Mouse (Mus musculus): Measurements from ENCODE around the gene Nuak2.
A peak's percentile ranks its signal among the peaks of the same experiment; 100 is the strongest.

Gene Nuak2

DNA sequence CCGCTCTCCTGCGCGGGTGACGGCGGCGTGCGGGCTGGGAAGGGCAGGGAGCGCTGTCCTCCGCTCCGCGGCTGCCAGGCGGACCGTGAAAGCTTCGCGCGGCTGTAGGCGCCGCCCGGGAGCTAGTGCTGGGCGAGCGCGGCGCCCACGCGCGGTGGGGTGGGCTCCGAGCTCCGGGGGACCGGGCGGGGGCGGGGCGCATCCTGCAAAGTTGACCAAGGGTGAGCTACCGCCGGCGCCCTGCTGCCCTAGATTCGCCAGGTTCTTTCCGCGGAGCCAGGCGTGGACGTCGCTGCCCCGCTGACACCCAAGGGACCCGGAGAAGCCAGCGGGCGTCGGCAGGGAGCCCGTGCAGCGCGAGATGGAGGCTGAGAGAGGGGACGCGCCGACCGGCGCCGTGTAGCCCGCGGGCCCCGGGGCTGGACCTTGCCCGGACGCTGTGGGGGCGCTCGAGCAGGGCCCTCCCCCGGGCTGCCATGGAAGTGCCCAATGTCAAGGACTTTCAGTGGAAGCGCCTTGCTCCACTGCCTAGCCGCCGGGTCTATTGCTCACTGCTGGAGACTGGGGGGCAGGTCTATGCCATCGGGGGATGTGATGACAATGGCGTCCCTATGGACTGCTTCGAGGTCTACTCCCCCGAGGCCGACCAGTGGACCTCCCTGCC, 17.0 kb upstream of the Nuak2 start:
- DNase-seq (ENCODE audit: low spot score in 2 of 2): peak in 1 of 2 experiments; percentile 42

DNA sequence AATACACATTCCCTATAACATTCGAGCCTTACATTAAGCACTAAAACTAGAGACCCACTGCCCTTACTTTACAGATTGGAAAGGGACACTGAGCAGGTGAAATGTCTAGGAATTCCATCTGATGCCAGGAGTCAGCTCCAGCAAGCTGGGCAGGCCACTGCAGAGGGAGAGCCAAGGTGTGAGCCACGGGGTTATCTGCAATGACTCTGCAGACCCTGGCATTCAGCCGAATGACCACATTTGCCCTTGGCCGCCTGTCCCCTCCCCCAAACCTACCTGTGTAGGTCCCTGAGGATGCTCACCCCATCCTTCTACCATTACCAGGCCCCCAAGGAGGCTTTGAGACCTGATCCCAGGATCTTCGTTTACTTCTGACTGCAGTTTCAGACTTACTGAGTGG, 16.2 kb upstream of the Nuak2 start:
- no peak for DNase-seq (ENCODE audit: low spot score in 2 of 2)

DNA sequence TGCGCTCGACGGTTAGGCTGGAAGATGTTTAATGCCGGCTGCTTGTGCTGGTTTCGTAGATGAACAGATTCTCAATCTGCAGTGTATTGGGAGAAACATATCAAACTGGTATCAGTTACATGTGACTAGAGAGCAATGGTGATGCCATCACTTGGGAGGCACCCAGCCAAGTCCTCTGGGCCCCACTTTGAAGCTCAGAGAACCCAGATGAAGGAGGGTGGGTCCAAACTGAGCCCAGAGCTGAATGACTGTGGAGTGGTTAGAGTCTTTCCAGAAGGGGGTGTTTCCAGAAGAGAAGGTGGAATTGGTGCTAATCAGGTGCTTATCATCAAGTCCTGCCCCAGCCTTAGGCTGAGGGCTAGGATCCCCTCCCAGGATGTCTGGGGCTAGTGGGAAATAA, 14.7 kb upstream of the Nuak2 start:
- DNase-seq (ENCODE audit: low spot score in 2 of 2): no peak

DNA sequence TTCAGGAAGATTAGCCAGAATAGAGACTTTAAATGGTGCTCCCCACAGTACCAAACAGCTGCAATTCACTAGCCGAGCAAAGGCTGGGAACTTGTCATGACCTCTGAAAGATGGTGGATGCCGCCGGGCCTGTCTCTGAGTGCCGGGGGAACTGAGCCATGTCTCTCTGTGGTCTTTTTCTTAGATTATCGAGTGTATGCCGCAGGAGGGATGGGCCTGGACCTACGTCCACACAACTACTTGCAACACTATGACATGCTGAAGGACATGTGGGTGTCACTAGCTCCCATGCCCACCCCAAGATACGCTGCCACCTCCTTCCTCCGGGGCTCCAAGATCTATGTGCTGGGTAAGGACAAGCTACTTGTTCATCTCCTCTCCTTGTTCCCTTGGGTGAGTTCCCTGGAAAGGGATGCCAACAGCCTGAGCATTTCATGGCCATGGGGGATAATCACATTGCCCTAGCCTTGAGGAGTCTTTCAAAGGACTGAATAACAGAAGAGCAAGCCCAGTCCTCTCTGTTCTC, 13.5 kb upstream of the Nuak2 start:
- DNase-seq (ENCODE audit: low spot score in 2 of 2): no peak

DNA sequence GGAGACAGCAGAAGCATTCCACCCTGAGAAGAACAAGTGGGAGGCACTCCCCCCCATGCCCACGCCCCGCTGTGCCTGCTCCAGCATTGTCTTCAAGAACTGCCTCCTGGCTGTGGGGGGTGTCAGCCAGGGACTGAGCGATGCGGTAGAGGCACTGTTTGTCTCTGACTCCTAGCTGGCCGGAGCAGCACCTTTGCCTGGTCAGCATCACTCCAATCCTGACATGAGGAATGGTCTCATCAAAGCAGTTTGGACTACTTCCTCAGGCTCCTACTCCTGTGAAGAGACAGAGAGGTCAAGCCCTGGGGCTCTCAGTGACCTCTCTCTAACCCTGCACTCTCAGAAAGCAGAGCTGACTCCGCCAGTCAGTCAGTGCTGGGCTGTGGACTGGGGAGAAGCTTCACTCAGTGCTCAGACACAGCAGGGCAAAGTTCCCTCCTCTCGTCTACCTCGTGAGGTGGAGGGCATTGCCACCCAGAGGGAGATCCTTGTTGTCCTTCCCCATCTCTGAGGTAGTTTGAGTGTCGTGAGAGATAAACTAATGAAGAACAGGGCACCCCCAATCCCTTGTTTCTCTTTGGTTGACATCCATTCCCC, 11.2 kb upstream of the Nuak2 start:
- DNase-seq (ENCODE audit: low spot score in 2 of 2): no peak

DNA sequence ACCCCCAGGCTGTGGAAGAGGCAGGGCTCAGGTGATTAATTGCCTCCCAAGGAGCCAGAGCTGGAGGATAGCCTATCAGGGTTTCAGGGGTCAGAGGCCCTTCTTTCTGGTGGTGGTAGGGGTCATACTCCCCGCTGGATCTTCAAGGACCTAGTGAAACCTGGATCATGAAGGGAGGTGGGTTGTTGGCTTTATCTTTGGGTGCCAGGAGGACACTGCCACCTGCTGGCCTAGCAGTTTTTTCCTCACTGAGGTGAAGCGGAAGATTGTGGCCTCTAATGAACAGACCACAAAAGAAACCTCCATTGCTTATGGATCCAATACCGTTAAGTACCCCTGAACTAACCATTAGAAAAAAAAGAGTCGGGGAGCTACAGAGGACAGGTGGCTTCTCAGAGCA, 9.8 kb upstream of the Nuak2 start:
- peak in 1 of 2 experiments; percentile 62 for DNase-seq (ENCODE audit: low spot score in 2 of 2)

DNA sequence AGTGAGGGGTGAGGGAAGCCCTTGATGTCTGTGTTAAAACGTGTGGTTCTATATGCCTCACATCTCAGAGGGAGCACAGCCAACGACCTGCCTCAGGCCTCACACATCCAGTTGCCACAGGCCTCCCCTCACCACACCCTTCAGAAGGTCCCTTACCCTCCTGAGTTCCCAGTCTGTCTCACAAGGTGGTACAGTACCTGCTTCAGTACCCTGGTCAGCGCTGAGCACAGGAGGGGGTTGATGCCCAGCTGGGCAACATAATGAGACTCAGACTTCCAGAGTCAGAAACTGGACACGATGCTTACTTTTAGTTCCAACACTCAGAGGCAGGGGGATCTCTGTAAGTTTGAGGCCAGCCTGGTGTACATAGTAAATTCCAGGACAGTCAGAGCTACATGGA, 9.1 kb upstream of the Nuak2 start:
- no peak for DNase-seq (ENCODE audit: low spot score in 2 of 2)

DNA sequence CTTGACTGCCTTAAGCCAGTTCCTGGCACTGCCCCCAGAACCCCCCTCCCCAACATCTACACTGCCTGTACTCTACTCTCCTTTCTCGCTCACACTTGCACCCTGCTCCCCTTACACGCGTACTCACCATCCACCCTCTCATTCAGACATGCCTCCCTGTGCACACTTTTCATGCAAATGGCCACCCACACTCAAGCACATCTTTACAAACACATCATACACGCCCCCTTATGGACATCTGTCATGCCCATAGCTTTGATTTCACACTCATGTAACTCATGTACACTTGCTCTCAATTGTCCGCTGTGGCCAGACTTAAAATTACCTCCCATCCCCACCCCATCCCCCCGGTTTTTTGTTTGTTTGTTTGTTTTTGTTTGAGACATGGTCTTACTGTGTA, 8.0 kb upstream of the Nuak2 start:
- DNase-seq (ENCODE audit: low spot score in 2 of 2): no peak

DNA sequence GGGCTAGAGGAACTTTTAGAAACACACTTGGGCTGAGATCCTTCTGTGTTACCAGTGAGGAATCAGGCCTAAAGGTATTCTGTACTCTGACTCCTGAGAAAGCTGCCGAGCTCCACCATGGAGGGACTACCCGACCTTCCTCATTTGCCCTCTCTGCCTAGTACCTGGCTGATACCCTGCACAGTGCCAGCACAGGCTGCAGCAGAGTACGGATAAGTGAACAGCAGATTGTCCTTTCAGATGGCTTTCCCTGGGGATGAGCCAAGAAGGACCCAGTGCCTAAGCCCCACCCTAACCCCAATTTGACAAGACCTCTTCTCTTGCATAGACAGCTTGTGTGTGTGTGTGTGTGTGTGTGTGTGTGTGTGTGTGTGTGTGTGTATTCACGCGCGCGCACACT, 7.3 kb upstream of the Nuak2 start:
- no peak for DNase-seq (ENCODE audit: low spot score in 2 of 2)

DNA sequence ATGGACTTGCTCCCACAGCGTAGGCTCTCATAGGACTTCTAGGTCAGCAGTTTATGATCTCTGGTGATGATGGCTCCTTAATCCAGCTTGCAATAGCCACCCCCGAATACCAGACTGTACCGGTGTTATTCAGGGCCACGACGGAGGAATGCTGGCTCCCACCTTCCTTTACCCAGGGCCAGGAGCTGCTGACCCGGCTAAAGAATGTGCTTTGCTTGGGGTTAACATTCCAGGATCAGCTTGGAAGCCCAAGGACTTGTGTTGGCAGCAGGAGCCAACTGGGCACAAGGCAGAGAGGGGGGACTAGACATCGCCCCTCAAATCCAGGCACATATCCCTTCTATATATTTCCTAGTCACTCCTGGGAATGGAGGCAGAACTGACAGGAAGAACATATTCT, 5.2 kb upstream of the Nuak2 start:
- no peak for DNase-seq (ENCODE audit: low spot score in 2 of 2)

DNA sequence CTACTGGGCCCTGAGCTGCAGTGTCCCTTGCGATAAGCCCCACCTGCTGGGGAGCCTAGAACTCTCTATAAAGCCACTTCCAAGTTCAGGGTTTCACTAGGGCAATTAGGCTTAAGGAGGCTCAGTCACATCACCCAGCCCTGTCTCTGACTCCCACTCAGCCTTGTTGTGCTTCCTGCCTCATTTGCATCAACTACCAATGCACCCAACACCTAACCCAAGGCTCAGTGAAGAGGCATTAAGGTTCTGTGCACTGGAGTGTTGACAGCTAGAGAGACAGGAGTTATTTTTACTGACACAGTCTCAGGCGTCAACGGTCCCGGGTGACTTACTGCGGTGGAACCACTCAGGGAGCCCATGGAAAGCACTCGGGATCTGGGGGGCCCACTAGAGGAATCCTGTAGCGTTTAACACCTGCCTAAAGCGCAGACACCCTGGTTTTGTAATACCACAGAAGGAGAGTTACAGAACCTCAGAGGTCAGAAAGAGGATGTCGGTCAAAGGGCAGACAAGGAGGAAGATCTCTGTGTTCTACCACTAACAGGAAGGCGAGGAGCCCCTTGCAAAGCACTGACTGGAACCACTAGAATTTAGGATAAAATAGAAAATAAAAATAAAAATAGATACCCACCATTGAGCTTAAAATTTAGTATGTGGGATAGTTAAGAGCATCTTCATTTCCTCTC, 4.6 kb upstream of the Nuak2 start:
- no peak for DNase-seq (ENCODE audit: low spot score in 2 of 2)

DNA sequence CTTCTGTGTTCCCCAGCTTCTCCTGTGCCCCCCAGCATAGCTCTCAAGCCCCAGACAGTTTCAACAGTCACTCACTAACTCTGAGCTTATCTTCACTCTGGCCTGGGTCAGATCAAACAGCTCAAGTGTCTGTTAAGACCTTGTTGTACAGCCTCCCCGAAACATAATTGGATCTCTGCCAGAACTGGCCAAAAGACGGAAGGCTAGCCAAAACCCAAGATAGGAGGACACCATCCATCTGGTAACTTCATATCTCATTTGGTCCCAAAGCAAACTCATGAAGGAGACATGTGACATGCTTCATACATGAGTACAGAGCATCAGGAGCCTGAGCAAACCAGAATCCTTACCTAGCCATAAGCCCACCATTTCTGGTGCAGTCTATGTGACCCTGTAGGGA, 3.9 kb upstream of the Nuak2 start:
- DNase-seq (ENCODE audit: low spot score in 2 of 2): no peak

DNA sequence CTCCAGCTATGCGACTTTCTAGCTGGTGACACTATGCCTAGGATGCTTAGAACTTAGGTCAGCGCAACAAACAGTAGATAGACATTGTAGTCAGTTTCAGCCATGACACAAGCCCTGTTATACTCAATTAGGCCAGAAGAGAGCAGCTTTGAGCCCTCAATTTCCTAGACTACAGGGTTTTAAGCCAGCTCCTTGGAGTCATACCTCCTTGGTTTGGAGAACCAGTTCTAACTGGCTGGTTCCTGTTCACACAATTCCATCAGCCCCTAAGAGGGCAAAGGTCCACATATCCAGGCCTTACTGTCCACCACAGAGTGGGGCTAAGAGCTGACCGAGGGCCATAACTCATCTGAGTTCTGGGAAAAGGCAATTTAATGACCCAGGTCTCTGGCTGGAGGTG, 3.2 kb upstream of the Nuak2 start:
- peak in 1 of 2 experiments; percentile 67 for DNase-seq (ENCODE audit: low spot score in 2 of 2)

DNA sequence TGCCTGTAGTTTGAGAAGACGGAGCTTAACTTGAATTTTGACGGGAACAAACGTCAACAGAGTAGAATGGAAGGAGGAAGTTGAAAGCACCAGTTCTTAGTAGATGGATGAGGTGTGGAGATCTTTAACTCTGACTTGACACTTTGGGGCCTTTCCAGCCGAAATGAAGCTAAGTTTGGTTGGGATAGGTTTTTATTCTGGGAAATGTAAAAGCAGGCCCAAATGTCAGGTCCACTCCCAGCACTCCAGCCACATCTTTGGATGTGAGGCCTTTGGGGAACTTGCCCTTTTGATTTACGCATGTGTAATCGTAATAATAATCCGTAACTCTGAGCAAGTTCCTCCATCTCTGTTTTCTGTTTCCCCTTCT, 684 bp downstream of the Nuak2 start:
- DNase-seq (ENCODE audit: low spot score in 2 of 2): no peak

DNA sequence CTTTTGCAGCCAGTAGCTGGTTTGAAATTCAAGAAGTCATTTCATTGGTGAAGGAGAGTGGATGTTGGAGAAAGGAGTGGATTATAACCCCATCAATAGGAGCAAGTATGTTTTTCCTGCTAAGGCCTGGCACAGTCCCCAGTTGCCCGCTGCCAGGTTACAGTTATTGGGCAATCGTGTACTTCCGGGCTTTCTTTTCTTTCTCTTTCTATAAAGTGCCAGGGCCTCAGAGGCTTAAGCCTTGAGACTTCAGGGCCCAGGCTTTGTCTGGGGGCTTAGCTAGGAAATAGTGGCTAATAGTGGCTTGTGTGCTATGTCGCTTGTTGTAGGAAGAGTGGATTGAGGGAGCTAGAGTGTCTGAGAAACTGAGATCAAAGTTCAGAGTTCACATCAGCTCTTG, 1.5 kb downstream of the Nuak2 start:
- no peak for DNase-seq (ENCODE audit: low spot score in 2 of 2)

DNA sequence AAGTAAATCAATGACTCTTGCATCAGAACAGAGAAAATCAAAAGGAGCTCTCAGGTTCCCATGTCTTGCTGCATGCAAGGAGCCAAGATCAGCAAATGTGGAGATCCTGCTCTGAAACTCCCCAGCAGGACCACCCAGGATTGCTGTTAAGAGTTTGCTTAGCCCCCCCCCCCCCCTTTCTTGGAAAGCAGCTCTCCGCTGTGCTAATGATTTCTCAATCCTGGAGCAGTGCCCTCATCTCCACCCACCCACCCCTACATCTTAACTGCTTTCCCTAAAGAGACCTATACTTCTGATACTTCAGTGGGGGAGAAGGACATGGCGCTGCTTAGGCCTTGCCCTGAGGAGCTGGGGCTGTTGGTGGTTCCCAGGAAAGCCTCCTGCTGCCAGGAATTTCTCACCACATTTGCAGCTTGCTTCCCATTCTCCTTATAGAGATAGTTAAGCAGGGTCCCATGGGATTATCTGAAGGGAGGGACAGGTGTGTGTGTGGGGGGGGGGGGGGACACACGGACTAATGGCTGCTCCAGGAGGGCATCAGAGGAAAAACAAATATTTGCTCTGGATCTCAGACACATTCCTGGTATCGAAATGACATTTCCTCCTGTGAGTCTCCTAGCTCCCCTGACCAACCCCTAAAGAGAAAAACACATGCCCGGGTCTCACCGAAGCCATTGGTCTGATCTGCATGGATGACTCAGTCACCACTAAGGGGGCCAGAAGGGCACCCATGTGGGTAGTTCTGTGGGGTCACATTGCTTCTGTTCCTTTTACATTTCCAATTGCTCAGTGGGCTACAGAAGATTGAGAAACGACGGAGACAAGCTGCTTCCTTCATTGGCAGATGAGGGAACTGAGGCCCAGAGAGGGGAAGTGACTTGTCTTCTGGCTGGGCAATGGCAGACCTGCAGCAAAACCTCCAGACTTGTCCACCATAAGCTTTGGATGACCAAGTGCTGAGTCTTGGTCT, 2.3 kb downstream of the Nuak2 start:
- DNase-seq (ENCODE audit: low spot score in 2 of 2): no peak

DNA sequence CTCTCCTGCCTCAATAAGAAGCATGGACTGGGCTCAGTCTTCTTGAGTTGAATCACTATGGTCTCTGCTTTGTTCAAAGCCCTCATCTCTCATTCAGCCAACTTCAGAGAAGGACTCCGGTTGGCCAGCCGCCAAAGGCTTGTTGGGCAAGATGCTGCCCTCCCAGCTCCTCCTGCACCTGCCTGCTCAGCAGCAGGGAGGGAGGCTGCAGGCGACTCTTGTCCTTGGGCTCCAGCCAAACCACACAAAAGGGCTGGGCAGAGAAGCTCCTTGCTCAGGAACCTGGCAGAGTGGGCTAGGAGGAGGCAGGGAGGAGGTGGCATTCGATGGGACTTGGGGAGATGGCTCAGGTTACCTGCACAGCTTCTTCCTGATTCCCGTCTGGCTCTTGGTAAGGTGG, 3.3 kb downstream of the Nuak2 start:
- peak; percentile 51 to 76 for DNase-seq (ENCODE audit: low spot score in 2 of 2)

DNA sequence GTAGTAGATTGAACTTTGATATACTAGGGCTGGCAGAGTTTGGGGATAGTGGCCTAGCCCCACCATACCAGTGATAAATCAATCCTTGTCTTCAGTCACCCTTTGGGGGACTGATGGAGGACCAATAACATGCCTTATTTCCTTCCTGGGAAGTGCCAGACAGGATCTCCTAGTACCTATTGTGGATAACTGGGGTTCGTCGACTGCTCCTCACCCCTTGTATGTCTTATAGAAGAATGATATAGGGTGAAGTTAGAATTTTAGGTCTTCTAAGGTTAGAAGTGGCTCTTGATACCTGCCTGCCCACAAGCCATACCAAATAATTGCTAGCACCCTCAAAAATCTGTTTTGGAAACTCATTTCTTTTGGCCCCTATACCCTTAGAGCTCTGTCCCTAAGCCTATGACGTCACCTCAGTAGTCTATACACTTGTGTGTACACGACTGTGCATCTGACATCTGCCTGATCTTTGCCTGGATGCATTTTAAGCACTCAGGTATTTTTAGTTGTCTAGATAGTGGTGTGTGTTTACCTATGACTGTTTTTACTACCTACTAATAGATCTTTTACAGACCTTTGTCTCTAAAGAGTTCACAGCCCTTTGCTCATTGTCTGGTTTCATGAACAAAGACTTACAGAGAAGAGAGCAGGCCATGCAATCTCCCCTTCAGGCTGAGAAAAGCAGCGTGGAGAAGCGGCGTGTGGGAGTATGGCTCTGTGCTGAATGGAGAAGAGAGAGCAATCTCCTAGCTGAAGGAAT, 6.1 kb downstream of the Nuak2 start:
- no peak for DNase-seq (ENCODE audit: low spot score in 2 of 2)

DNA sequence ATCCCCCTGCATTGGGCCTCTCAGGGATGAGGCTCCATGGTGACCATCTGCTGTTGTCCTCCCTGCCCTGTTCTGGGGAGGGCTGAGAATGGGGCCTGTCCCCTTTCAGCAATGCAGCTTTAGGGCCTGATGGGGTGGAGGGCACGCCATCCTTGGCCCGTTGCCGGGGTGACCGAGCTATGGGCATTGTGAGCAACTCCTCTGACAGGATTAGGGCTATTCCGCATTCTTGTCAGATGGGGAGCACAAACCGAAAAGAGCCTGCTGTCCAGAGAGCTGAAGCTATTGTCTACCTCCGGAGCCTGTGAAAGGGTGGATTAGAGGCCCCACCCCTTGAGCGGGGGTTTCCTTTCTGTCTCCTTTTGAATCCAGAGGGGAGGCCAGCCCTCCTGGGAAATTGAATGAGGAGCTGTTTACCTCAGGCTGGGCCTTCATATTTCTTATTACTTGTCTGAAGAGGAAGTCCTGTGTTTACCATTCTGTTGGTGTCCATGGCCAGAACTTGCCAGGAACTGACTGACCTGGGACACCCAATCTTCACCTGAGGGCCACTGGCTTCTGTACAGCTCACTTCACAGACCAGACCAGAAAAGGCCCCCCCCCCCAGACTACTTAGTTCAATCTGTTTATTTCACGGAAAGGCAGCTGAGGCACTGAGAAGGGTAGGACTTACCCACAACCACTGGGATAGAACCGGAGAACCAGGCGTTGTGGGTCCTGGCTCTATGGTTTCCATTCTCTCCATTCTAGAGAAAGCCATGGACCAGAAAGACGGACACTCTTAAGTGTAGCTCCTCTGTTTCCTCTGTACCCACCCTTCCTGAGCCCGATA, 7.0 kb downstream of the Nuak2 start:
- DNase-seq (ENCODE audit: low spot score in 2 of 2): peak; percentile 46 to 82

DNA sequence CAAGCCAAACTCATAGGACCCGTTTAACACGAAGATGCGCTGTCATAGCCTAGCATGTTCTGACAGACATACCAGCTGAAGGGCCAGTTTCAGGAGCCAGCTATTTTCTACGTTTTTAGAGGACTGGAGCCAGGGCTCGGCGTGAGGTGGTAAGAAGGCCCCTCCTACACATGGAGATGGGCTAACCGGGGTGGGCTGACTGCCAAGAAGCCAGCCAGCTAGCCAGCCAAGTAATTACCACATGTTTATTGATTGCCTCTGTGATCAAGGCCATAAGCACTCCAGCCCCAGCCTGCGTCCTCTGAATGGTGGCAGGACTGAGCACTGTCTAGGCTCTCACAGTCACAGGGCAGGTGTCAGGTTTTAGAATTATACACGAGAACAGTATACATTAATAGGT, 10.9 kb downstream of the Nuak2 start:
- peak in 1 of 2 experiments; percentile 67 for DNase-seq (ENCODE audit: low spot score in 2 of 2)

Measured in cerebellum, postnatal 4 days (tissue).